Mouse (Mus musculus): ENCODE results near the gene Pttg1ip. TPM values are rescaled to one million over a fixed set of nuclear protein-coding genes. Genes with fewer than 3 reads are reported as not detected.

The Pttg1ip gene
- polyA plus RNA-seq, 1 experiment from 2014 or later, result 68.5 TPM

GRCm38 (mm10) chr10:77582285-77582618 is 732 bp downstream of the Pttg1ip start:
- H3K36me3 ChIP-seq (ENCODE audit: control insufficient read depth, insufficient read depth, low read length), result no peaks in the 10 kb centered on the region
- H3K4me3 ChIP-seq (ENCODE audit: low read depth, low read length), result peak overlapping the region; percentile 72
- DNase-seq (ENCODE audit: low spot score, missing footprints) (no peak), ATAC-seq (ENCODE audit: low FRiP score) (0 out of 2 replicates have a peak, but pooled peaks have one; percentile 17)
- H3K4me2 ChIP-seq, result peak overlapping the region; percentile 66
- no peaks in the 10 kb centered on the region for H3K27me3 ChIP-seq (ENCODE audit: control insufficient read depth, insufficient read depth, low read length)
- 11% methylated on average over 8 of the region's 8 CpGs for WGBS
- no peaks in the 10 kb centered on the region for H3K9me3 ChIP-seq (ENCODE audit: control insufficient read depth, low read length)
- H3K9ac ChIP-seq (ENCODE audit: low read length), result peak overlapping the region; percentile 79
- H3K4me1 ChIP-seq (ENCODE audit: control insufficient read depth, insufficient read depth, low read length), result no peaks in the 10 kb centered on the region; the same call in 1 of the 2 replicates
- no peak overlapping the region for H3K27ac ChIP-seq (ENCODE audit: low read depth, low read length)

GRCm38 (mm10) chr10:77583795-77584422 is 2.4 kb downstream of the Pttg1ip start:
- no peaks in the 10 kb centered on the region for H3K36me3 ChIP-seq (ENCODE audit: control insufficient read depth, insufficient read depth, low read length)
- no peaks in the 10 kb centered on the region for H3K27me3 ChIP-seq (ENCODE audit: control insufficient read depth, insufficient read depth, low read length)
- ATAC-seq (ENCODE audit: low FRiP score) (no peak), DNase-seq (ENCODE audit: low spot score, missing footprints) (no peak)
- H3K4me2 ChIP-seq, result no peak overlapping the region
- H3K9ac ChIP-seq (ENCODE audit: low read length), result no peak overlapping the region
- H3K9me3 ChIP-seq (ENCODE audit: control insufficient read depth, low read length), result no peaks in the 10 kb centered on the region
- no peak overlapping the region for H3K27ac ChIP-seq (ENCODE audit: low read depth, low read length)
- no peak overlapping the region for H3K4me3 ChIP-seq (ENCODE audit: low read depth, low read length)
- no peaks in the 10 kb centered on the region; the same call in 1 of the 2 replicates for H3K4me1 ChIP-seq (ENCODE audit: control insufficient read depth, insufficient read depth, low read length)
- 81% methylated on average over 10 of the region's 10 CpGs for WGBS

- Histone ChIP-seq H3K4me1 (ENCODE audit: control insufficient read depth, insufficient read depth, low read length) (no peaks in the 10 kb centered on the region), H3K9ac (ENCODE audit: low read length) (no peak overlapping the region), H3K27me3 (ENCODE audit: control insufficient read depth, insufficient read depth, low read length) (no peaks in the 10 kb centered on the region), H3K4me2 (no peak overlapping the region), H3K27ac (ENCODE audit: low read depth, low read length) (no peak overlapping the region), H3K36me3 (ENCODE audit: control insufficient read depth, insufficient read depth, low read length) (no peaks in the 10 kb centered on the region), H3K9me3 (ENCODE audit: control insufficient read depth, low read length) (no peaks in the 10 kb centered on the region), H3K4me3 (ENCODE audit: low read depth, low read length) (no peak overlapping the region)
- ATAC-seq (ENCODE audit: low FRiP score) (no peak), DNase-seq (ENCODE audit: low spot score, missing footprints) (no peak)
- WGBS, result 89% methylated on average over 3 of the region's 3 CpGs
Measured at GRCm38 (mm10) chr10:77586637-77587036, 5.1 kb downstream of the Pttg1ip start.

GRCm38 (mm10) chr10:77587091-77587775 is 5.7 kb downstream of the Pttg1ip start:
- Histone ChIP-seq H3K9me3 (ENCODE audit: control insufficient read depth, low read length) (no peaks in the 10 kb centered on the region), H3K4me1 (ENCODE audit: control insufficient read depth, insufficient read depth, low read length) (no peaks in the 10 kb centered on the region), H3K9ac (ENCODE audit: low read length) (no peak overlapping the region), H3K36me3 (ENCODE audit: control insufficient read depth, insufficient read depth, low read length) (no peaks in the 10 kb centered on the region), H3K27me3 (ENCODE audit: control insufficient read depth, insufficient read depth, low read length) (no peaks in the 10 kb centered on the region), H3K27ac (ENCODE audit: low read depth, low read length) (no peak overlapping the region), H3K4me2 (no peak overlapping the region), H3K4me3 (ENCODE audit: low read depth, low read length) (no peak overlapping the region)
- 91% methylated on average over 6 of the region's 6 CpGs for WGBS
- DNase-seq (ENCODE audit: low spot score, missing footprints) (no peak), ATAC-seq (ENCODE audit: low FRiP score) (no peak)

GRCm38 (mm10) chr10:77588036-77588435 is 6.5 kb downstream of the Pttg1ip start:
- Histone ChIP-seq H3K27ac (ENCODE audit: low read depth, low read length) (no peak overlapping the region), H3K9me3 (ENCODE audit: control insufficient read depth, low read length) (no peaks in the 10 kb centered on the region), H3K4me1 (ENCODE audit: control insufficient read depth, insufficient read depth, low read length) (no peaks in the 10 kb centered on the region), H3K9ac (ENCODE audit: low read length) (no peak overlapping the region), H3K4me3 (ENCODE audit: low read depth, low read length) (no peak overlapping the region), H3K36me3 (ENCODE audit: control insufficient read depth, insufficient read depth, low read length) (peaks cover 2% of the 10 kb centered on the region; the same call in 1 of the 2 replicates), H3K27me3 (ENCODE audit: control insufficient read depth, insufficient read depth, low read length) (no peaks in the 10 kb centered on the region), H3K4me2 (no peak overlapping the region)
- no peak for ATAC-seq (ENCODE audit: low FRiP score)
- DNase-seq (ENCODE audit: low spot score, missing footprints), result no peak
- 95% methylated on average over 2 of the region's 2 CpGs for WGBS

- WGBS, result 91% methylated on average over 7 of the region's 7 CpGs
- no peak for DNase-seq (ENCODE audit: low spot score, missing footprints)
- no peaks in the 10 kb centered on the region for H3K4me1 ChIP-seq (ENCODE audit: control insufficient read depth, insufficient read depth, low read length)
Measured at GRCm38 (mm10) chr10:77589117-77589516, 7.6 kb downstream of the Pttg1ip start.

GRCm38 (mm10) chr10:77589749-77590148 is 8.2 kb downstream of the Pttg1ip start:
- Histone ChIP-seq H3K27ac (ENCODE audit: low read depth, low read length) (no peak overlapping the region), H3K9me3 (ENCODE audit: control insufficient read depth, low read length) (no peaks in the 10 kb centered on the region), H3K4me3 (ENCODE audit: low read depth, low read length) (no peak overlapping the region), H3K4me2 (no peak overlapping the region), H3K27me3 (ENCODE audit: control insufficient read depth, insufficient read depth, low read length) (no peaks in the 10 kb centered on the region), H3K36me3 (ENCODE audit: control insufficient read depth, insufficient read depth, low read length) (peaks cover 16% of the 10 kb centered on the region), H3K4me1 (ENCODE audit: control insufficient read depth, insufficient read depth, low read length) (no peaks in the 10 kb centered on the region), H3K9ac (ENCODE audit: low read length) (no peak overlapping the region)
- 88% methylated on average over 8 of the region's 8 CpGs for WGBS
- ATAC-seq (ENCODE audit: low FRiP score) (no peak), DNase-seq (ENCODE audit: low spot score, missing footprints) (no peak)

More at GRCm38 (mm10) chr10:77589117-77589516, 7.6 kb downstream of the Pttg1ip start:
- peaks cover 11% of the 10 kb centered on the region for H3K36me3 ChIP-seq (ENCODE audit: control insufficient read depth, insufficient read depth, low read length)
- H3K9ac ChIP-seq (ENCODE audit: low read length), result no peak overlapping the region
- ATAC-seq (ENCODE audit: low FRiP score), result no peak
- no peak overlapping the region for H3K4me2 ChIP-seq
- no peaks in the 10 kb centered on the region for H3K9me3 ChIP-seq (ENCODE audit: control insufficient read depth, low read length)
- no peaks in the 10 kb centered on the region for H3K27me3 ChIP-seq (ENCODE audit: control insufficient read depth, insufficient read depth, low read length)
- no peak overlapping the region for H3K27ac ChIP-seq (ENCODE audit: low read depth, low read length)
- H3K4me3 ChIP-seq (ENCODE audit: low read depth, low read length), result no peak overlapping the region

GRCm38 (mm10) chr10:77590812-77591211 is 9.3 kb downstream of the Pttg1ip start:
- WGBS, result 46% methylated on average over 6 of the region's 6 CpGs
- peak; percentile 59 for ATAC-seq (ENCODE audit: low FRiP score)
- H3K27ac ChIP-seq (ENCODE audit: low read depth, low read length), result no peak overlapping the region
- DNase-seq (ENCODE audit: low spot score, missing footprints), result peak; percentile 90
- H3K4me3 ChIP-seq (ENCODE audit: low read depth, low read length), result no peak overlapping the region
- no peaks in the 10 kb centered on the region for H3K27me3 ChIP-seq (ENCODE audit: control insufficient read depth, insufficient read depth, low read length)
- H3K36me3 ChIP-seq (ENCODE audit: control insufficient read depth, insufficient read depth, low read length), result peaks cover 16% of the 10 kb centered on the region
- no peak overlapping the region for H3K9ac ChIP-seq (ENCODE audit: low read length)
- no peak overlapping the region for H3K4me2 ChIP-seq
- H3K9me3 ChIP-seq (ENCODE audit: control insufficient read depth, low read length), result no peaks in the 10 kb centered on the region
- H3K4me1 ChIP-seq (ENCODE audit: control insufficient read depth, insufficient read depth, low read length), result no peaks in the 10 kb centered on the region

GRCm38 (mm10) chr10:77591546-77591945 is 10.0 kb downstream of the Pttg1ip start:
- Histone ChIP-seq H3K4me1 (ENCODE audit: control insufficient read depth, insufficient read depth, low read length) (no peaks in the 10 kb centered on the region), H3K4me2 (no peak overlapping the region), H3K36me3 (ENCODE audit: control insufficient read depth, insufficient read depth, low read length) (peaks cover 16% of the 10 kb centered on the region), H3K27ac (ENCODE audit: low read depth, low read length) (no peak overlapping the region), H3K9ac (ENCODE audit: low read length) (no peak overlapping the region), H3K27me3 (ENCODE audit: control insufficient read depth, insufficient read depth, low read length) (no peaks in the 10 kb centered on the region), H3K4me3 (ENCODE audit: low read depth, low read length) (no peak overlapping the region), H3K9me3 (ENCODE audit: control insufficient read depth, low read length) (no peaks in the 10 kb centered on the region)
- 86% methylated on average over 6 of the region's 6 CpGs for WGBS
- ATAC-seq (ENCODE audit: low FRiP score) (no peak), DNase-seq (ENCODE audit: low spot score, missing footprints) (peak; percentile 62)
